8 mouse cellular contexts compared by ENCODE assay signal in genomic region chr5:99613321-99614118, GRCm38 (mm10).
DNase-seq lines count a peak whose midpoint lies in the region; ATAC-seq lines count a peak whose summit lies in the region.

No protein-coding gene starts in this region.

- DNase-seq in heart, adult 11 months = peak; percentile 81
- DNase-seq in heart, postnatal 10 days = no peak
- peak; percentile 27 for DNase-seq in right cerebral cortex, postnatal 4 days
- DNase-seq in right cerebral cortex, adult 18-20 months = no peak
- no peak for DNase-seq in adrenal gland, postnatal 14 days
- DNase-seq in cerebellum, adult 18-20 months = no peak
- no peak for DNase-seq in adipocyte (ENCODE audit: low spot score)

- no peak overlapping the region for H3K27ac ChIP-seq in liver, embryonic 15.5 days (replicated peaks)

- no peaks in the 10 kb centered on the region for H3K36me3 ChIP-seq in liver, embryonic 15.5 days (replicated peaks)

- H3K9ac ChIP-seq in liver, embryonic 15.5 days = no peak overlapping the region

- no peaks in the 10 kb centered on the region for H3K4me1 ChIP-seq in liver, embryonic 15.5 days (replicated peaks)

- peak overlapping the region; percentile 29; the same call in 1 of the 2 replicates for H3K4me2 ChIP-seq in liver, embryonic 15.5 days

- no peaks in the 10 kb centered on the region for H3K9me3 ChIP-seq in liver, embryonic 15.5 days (replicated peaks)

- peaks cover 48% of the 10 kb centered on the region for H3K27me3 ChIP-seq in liver, embryonic 15.5 days

- no peak overlapping the region for H3K4me3 ChIP-seq in liver, embryonic 15.5 days (replicated peaks)

- 3% methylated on average over 24 of the region's 24 CpGs for WGBS in liver, embryonic 15.5 days (ENCODE audit: insufficient replicate concordance)

- no peak for ATAC-seq in liver, embryonic 15.5 days (ENCODE audit: insufficient read depth)

- intact Hi-C loops in heart, postnatal 10 days (cut with DNase I) = no loop called here

Comparison
In these comparisons a context has a peak if more than half of its experiments do, and no peak if none do; other contexts are left out.
1. DNase-seq: peak in heart, adult 11 months (single experiment) and right cerebral cortex, postnatal 4 days (single experiment); none in heart, postnatal 10 days (0 of 2), right cerebral cortex, adult 18-20 months (single experiment), adrenal gland, postnatal 14 days (single experiment), cerebellum, adult 18-20 months (0 of 2) and adipocyte (single experiment).